Mouse (Mus musculus): ENCODE data around the gene Sstr4. TPM values are rescaled to one million over a fixed set of nuclear protein-coding genes. Genes with fewer than 3 reads are reported as not detected.

Sstr4 gene
- polyA plus RNA-seq, 1 experiment = not detected

GRCm38 (mm10) chr2:148428523-148428922, 33.4 kb downstream of the Sstr4 start:
- Histone ChIP-seq H3K27me3 (ENCODE audit: control insufficient read depth, insufficient read depth, insufficient read length) (no peaks in the 10 kb centered on the region), H3K79me3 (ENCODE audit: low read depth) (no peaks in the 10 kb centered on the region), H3K4me3 (ENCODE audit: insufficient read depth, poor library complexity, severe bottlenecking) (no peak overlapping the region), H3K79me2 (ENCODE audit: control insufficient read depth, insufficient read depth) (no peaks in the 10 kb centered on the region), H3K36me3 (ENCODE audit: control insufficient read depth, insufficient read depth) (no peaks in the 10 kb centered on the region), H3ac (ENCODE audit: control insufficient read depth, insufficient read length, low read depth) (no peak overlapping the region)
- TF ChIP-seq MAX (IDR thresholded peaks at IDR 0.05) = no peak
- no peak for TF ChIP-seq CTCF (IDR thresholded peaks at IDR 0.05; ENCODE audit: control insufficient read depth, insufficient read depth, insufficient read length)
- no peak for TF ChIP-seq CEBPB (IDR thresholded peaks at IDR 0.05; ENCODE audit: low read depth)
- no peak for TF ChIP-seq USF1 (IDR thresholded peaks at IDR 0.05; ENCODE audit: low read depth)
- no peak for TF ChIP-seq MYOG (IDR thresholded peaks at IDR 0.05; ENCODE audit: control insufficient read depth, extremely low read depth, insufficient read length)
- TF ChIP-seq MYOD1 (IDR thresholded peaks at IDR 0.05; ENCODE audit: control insufficient read depth, insufficient read length, low read depth) = no peak
- no peak for TF ChIP-seq FOSL1 (IDR thresholded peaks at IDR 0.05; ENCODE audit: insufficient read depth, low read length, poor library complexity, severe bottlenecking)

GRCm38 (mm10) chr2:148429001-148429505, 33.9 kb downstream of the Sstr4 start:
- TF ChIP-seq MAX (IDR thresholded peaks at IDR 0.05) (no peak), CEBPB (IDR thresholded peaks at IDR 0.05; ENCODE audit: low read depth) (peak; percentile 13), FOSL1 (IDR thresholded peaks at IDR 0.05; ENCODE audit: insufficient read depth, low read length, poor library complexity, severe bottlenecking) (no peak)

GRCm38 (mm10) chr2:148430941-148431340, 35.8 kb downstream of the Sstr4 start:
- TF ChIP-seq MAX (IDR thresholded peaks at IDR 0.05) (no peak), CTCF (IDR thresholded peaks at IDR 0.05; ENCODE audit: control insufficient read depth, insufficient read depth, insufficient read length) (no peak), MYOG (IDR thresholded peaks at IDR 0.05; ENCODE audit: control insufficient read depth, extremely low read depth, insufficient read length) (no peak), FOSL1 (IDR thresholded peaks at IDR 0.05; ENCODE audit: insufficient read depth, low read length, poor library complexity, severe bottlenecking) (no peak), CEBPB (IDR thresholded peaks at IDR 0.05; ENCODE audit: low read depth) (no peak), USF1 (IDR thresholded peaks at IDR 0.05; ENCODE audit: low read depth) (no peak), MYOD1 (IDR thresholded peaks at IDR 0.05; ENCODE audit: control insufficient read depth, insufficient read length, low read depth) (no peak)
- H3ac ChIP-seq (ENCODE audit: control insufficient read depth, insufficient read length, low read depth) = no peak overlapping the region
- no peaks in the 10 kb centered on the region for H3K36me3 ChIP-seq (ENCODE audit: control insufficient read depth, insufficient read depth)
- no peak overlapping the region for H3K4me3 ChIP-seq (ENCODE audit: insufficient read depth, poor library complexity, severe bottlenecking)
- no peaks in the 10 kb centered on the region for H3K27me3 ChIP-seq (ENCODE audit: control insufficient read depth, insufficient read depth, insufficient read length)
- H3K79me3 ChIP-seq (ENCODE audit: low read depth) = no peaks in the 10 kb centered on the region
- no peaks in the 10 kb centered on the region for H3K79me2 ChIP-seq (ENCODE audit: control insufficient read depth, insufficient read depth)

More at GRCm38 (mm10) chr2:148429001-148429505, 33.9 kb downstream of the Sstr4 start:
- H3K27me3 ChIP-seq (ENCODE audit: control insufficient read depth, insufficient read depth, insufficient read length) = no peaks in the 10 kb centered on the region
- no peaks in the 10 kb centered on the region for H3K36me3 ChIP-seq (ENCODE audit: control insufficient read depth, insufficient read depth)
- H3K79me2 ChIP-seq (ENCODE audit: control insufficient read depth, insufficient read depth) = no peaks in the 10 kb centered on the region
- no peak overlapping the region for H3ac ChIP-seq (ENCODE audit: control insufficient read depth, insufficient read length, low read depth)
- no peak overlapping the region for H3K4me3 ChIP-seq (ENCODE audit: insufficient read depth, poor library complexity, severe bottlenecking)
- H3K79me3 ChIP-seq (ENCODE audit: low read depth) = no peaks in the 10 kb centered on the region

- TF ChIP-seq USF1 (IDR thresholded peaks at IDR 0.05; ENCODE audit: low read depth) = no peak
- TF ChIP-seq MAX (IDR thresholded peaks at IDR 0.05) = no peak
- TF ChIP-seq CTCF (IDR thresholded peaks at IDR 0.05; ENCODE audit: control insufficient read depth, insufficient read depth, insufficient read length) = no peak
- no peak for TF ChIP-seq CEBPB (IDR thresholded peaks at IDR 0.05; ENCODE audit: low read depth)
- TF ChIP-seq MYOG (IDR thresholded peaks at IDR 0.05; ENCODE audit: control insufficient read depth, extremely low read depth, insufficient read length) = no peak
- no peak for TF ChIP-seq FOSL1 (IDR thresholded peaks at IDR 0.05; ENCODE audit: insufficient read depth, low read length, poor library complexity, severe bottlenecking)
- no peak for TF ChIP-seq MYOD1 (IDR thresholded peaks at IDR 0.05; ENCODE audit: control insufficient read depth, insufficient read length, low read depth)
- no peaks in the 10 kb centered on the region for H3K36me3 ChIP-seq (ENCODE audit: control insufficient read depth, insufficient read depth)
- H3ac ChIP-seq (ENCODE audit: control insufficient read depth, insufficient read length, low read depth) = no peak overlapping the region
- H3K4me3 ChIP-seq (ENCODE audit: insufficient read depth, poor library complexity, severe bottlenecking) = no peak overlapping the region
- H3K79me2 ChIP-seq (ENCODE audit: control insufficient read depth, insufficient read depth) = no peaks in the 10 kb centered on the region
- no peaks in the 10 kb centered on the region for H3K27me3 ChIP-seq (ENCODE audit: control insufficient read depth, insufficient read depth, insufficient read length)
- H3K79me3 ChIP-seq (ENCODE audit: low read depth) = no peaks in the 10 kb centered on the region
Observed at GRCm38 (mm10) chr2:148432346-148432745, 37.2 kb downstream of the Sstr4 start.

- Histone ChIP-seq H3K4me3 (ENCODE audit: insufficient read depth, poor library complexity, severe bottlenecking) (no peak overlapping the region), H3K36me3 (ENCODE audit: control insufficient read depth, insufficient read depth) (no peaks in the 10 kb centered on the region), H3K79me2 (ENCODE audit: control insufficient read depth, insufficient read depth) (no peaks in the 10 kb centered on the region), H3ac (ENCODE audit: control insufficient read depth, insufficient read length, low read depth) (no peak overlapping the region), H3K79me3 (ENCODE audit: low read depth) (no peaks in the 10 kb centered on the region), H3K27me3 (ENCODE audit: control insufficient read depth, insufficient read depth, insufficient read length) (no peaks in the 10 kb centered on the region)
- TF ChIP-seq CTCF (IDR thresholded peaks at IDR 0.05; ENCODE audit: control insufficient read depth, insufficient read depth, insufficient read length) = no peak
- TF ChIP-seq CEBPB (IDR thresholded peaks at IDR 0.05; ENCODE audit: low read depth) = no peak
- no peak for TF ChIP-seq MAX (IDR thresholded peaks at IDR 0.05)
- TF ChIP-seq FOSL1 (IDR thresholded peaks at IDR 0.05; ENCODE audit: insufficient read depth, low read length, poor library complexity, severe bottlenecking) = no peak
- TF ChIP-seq USF1 (IDR thresholded peaks at IDR 0.05; ENCODE audit: low read depth) = no peak
Observed at GRCm38 (mm10) chr2:148436285-148436684, 41.1 kb downstream of the Sstr4 start.

GRCm38 (mm10) chr2:148439691-148440276, 44.6 kb downstream of the Sstr4 start:
- no peaks in the 10 kb centered on the region for H3K79me2 ChIP-seq (ENCODE audit: control insufficient read depth, insufficient read depth)
- H3K4me3 ChIP-seq (ENCODE audit: insufficient read depth, poor library complexity, severe bottlenecking) = no peak overlapping the region
- H3K79me3 ChIP-seq (ENCODE audit: low read depth) = no peaks in the 10 kb centered on the region
- H3ac ChIP-seq (ENCODE audit: control insufficient read depth, insufficient read length, low read depth) = no peak overlapping the region
- no peaks in the 10 kb centered on the region for H3K27me3 ChIP-seq (ENCODE audit: control insufficient read depth, insufficient read depth, insufficient read length)
- H3K36me3 ChIP-seq (ENCODE audit: control insufficient read depth, insufficient read depth) = no peaks in the 10 kb centered on the region
- no peak for TF ChIP-seq FOSL1 (IDR thresholded peaks at IDR 0.05; ENCODE audit: insufficient read depth, low read length, poor library complexity, severe bottlenecking)
- TF ChIP-seq CTCF (IDR thresholded peaks at IDR 0.05; ENCODE audit: control insufficient read depth, insufficient read depth, insufficient read length) = no peak
- no peak for TF ChIP-seq USF1 (IDR thresholded peaks at IDR 0.05; ENCODE audit: low read depth)
- TF ChIP-seq MYOG (IDR thresholded peaks at IDR 0.05; ENCODE audit: control insufficient read depth, extremely low read depth, insufficient read length) = no peak
- TF ChIP-seq MYOD1 (IDR thresholded peaks at IDR 0.05; ENCODE audit: control insufficient read depth, insufficient read length, low read depth) = peak; percentile 95

All from C2C12 (cell line).